Mouse (Mus musculus) intestine, postnatal 0 days (tissue): ENCODE measurements at regions not wholly inside any gene's neighbourhood (a gene's known extent, or its start where the extent isn't known, plus 50 kb on each side); places are given as distances from the start of the nearest gene placed in this dataset.
A peak's percentile ranks its signal among the peaks of the same experiment; 100 is the strongest.

Experiments
- ATAC-seq: fragments of 200-750 bp; cut with Nextera tagmentation; 2 replicates; pipeline ENCODE4 v1.8.0; 2017; ENCODE audit warnings: mild to moderate bottlenecking, moderate TSS enrichment, moderate library complexity
- H3K27ac ChIP-seq: fragments of 300-500 bp; sonication (generic); 2 replicates; pipeline ENCODE4 v1.5.1; 2014; ENCODE audit warnings: mild to moderate bottlenecking, low read depth, low read length, moderate library complexity
- H3K27me3 ChIP-seq: fragments of 300-500 bp; sonication (generic); replicated peaks from 2 replicates; pipeline ENCODE4 v1.6.1; 2014; ENCODE audit warnings: low read length, mixed read lengths; ENCODE audit not compliant: control insufficient read depth, insufficient read depth
- H3K36me3 ChIP-seq: fragments of 300-500 bp; sonication (generic); 2 replicates; pipeline ENCODE4 v1.6.1; 2014; ENCODE audit warnings: mild to moderate bottlenecking, moderate library complexity; ENCODE audit not compliant: control insufficient read depth, insufficient read depth
- H3K4me1 ChIP-seq: fragments of 300-500 bp; sonication (generic); replicated peaks from 2 replicates; pipeline ENCODE4 v1.6.1; 2014; ENCODE audit warnings: antibody characterized with exemption, low read length, mixed read lengths; ENCODE audit not compliant: control insufficient read depth, insufficient read depth
- H3K4me2 ChIP-seq: fragments of 300-500 bp; sonication (generic); replicated peaks from 2 replicates; pipeline ENCODE4 v1.6.1; 2014; ENCODE audit warnings: low read depth, mild to moderate bottlenecking, moderate library complexity
- H3K4me3 ChIP-seq: fragments of 300-500 bp; sonication (generic); 2 replicates; pipeline ENCODE4 v1.5.1; 2014; ENCODE audit warnings: low read depth, low read length
- H3K9ac ChIP-seq: fragments of 300-500 bp; sonication (generic); 2 replicates; pipeline ENCODE4 v1.6.1; 2014; ENCODE audit warnings: mild to moderate bottlenecking, low read depth, low read length
- H3K9me3 ChIP-seq: fragments of 300-500 bp; sonication (generic); 2 replicates; pipeline ENCODE4 v1.6.1; 2016; ENCODE audit warnings: mixed run types; ENCODE audit not compliant: control insufficient read depth
- CTCF ChIP-seq: sonication (generic); IDR thresholded peaks from 2 replicates; pipeline ENCODE4 v1.5.1; 2016; ENCODE audit warnings: low read depth, mild to moderate bottlenecking, control low read depth, antibody characterized with exemption, moderate library complexity
- WGBS: fragments of 180-500 bp; shearing (Covaris S2); extraction: QIAGEN DNeasy Blood & Tissue Kit; methylation state at CpG from one replicate; pipeline ENCODE4 v1.1.7; 2014; 5-methylcytosine and 5-hydroxymethylcytosine counted together

GRCm38 (mm10) chr15:96132636-96133035 lies 154.7 kb upstream of the Arid2 start:
- Histone ChIP-seq H3K9me3 (no peaks in the 10 kb centered on the region), H3K4me3 (no peak overlapping the region), H3K27ac (no peak overlapping the region), H3K4me1 (no peaks in the 10 kb centered on the region), H3K9ac (no peak overlapping the region), H3K27me3 (no peaks in the 10 kb centered on the region), H3K36me3 (no peaks in the 10 kb centered on the region), H3K4me2 (no peak overlapping the region)
- no peak for ATAC-seq
- TF ChIP-seq CTCF = no peak
- WGBS = 47% methylated on average over 3 of the region's 3 CpGs

- Histone ChIP-seq H3K27ac (no peak overlapping the region), H3K36me3 (no peaks in the 10 kb centered on the region), H3K4me2 (0 out of 2 replicates have a peak overlapping the region, but pooled peaks have one; percentile 17), H3K27me3 (no peaks in the 10 kb centered on the region), H3K9me3 (no peaks in the 10 kb centered on the region), H3K4me1 (no peaks in the 10 kb centered on the region), H3K4me3 (no peak overlapping the region), H3K9ac (no peak overlapping the region)
- TF ChIP-seq CTCF = no peak
- WGBS = 17% methylated on average over 13 of the region's 13 CpGs
- no peak for ATAC-seq
These were observed 152.0 kb upstream of the Arid2 start for GRCm38 (mm10) chr15:96135250-96135731.

GRCm38 (mm10) chr15:96135816-96136215 lies 151.5 kb upstream of the Arid2 start:
- H3K27ac ChIP-seq = no peak overlapping the region
- 0 out of 2 replicates have a peak overlapping the region, but pooled peaks have one; percentile 17 for H3K4me2 ChIP-seq
- ATAC-seq = no peak
- H3K4me3 ChIP-seq = no peak overlapping the region
- H3K9me3 ChIP-seq = no peaks in the 10 kb centered on the region
- WGBS = 24% methylated on average over 6 of the region's 6 CpGs
- H3K27me3 ChIP-seq = no peaks in the 10 kb centered on the region
- no peaks in the 10 kb centered on the region for H3K36me3 ChIP-seq
- no peak for TF ChIP-seq CTCF
- H3K4me1 ChIP-seq = no peaks in the 10 kb centered on the region
- no peak overlapping the region for H3K9ac ChIP-seq

- WGBS = 80% methylated on average over 17 of the region's 17 CpGs
- ATAC-seq = no peak
- no peak overlapping the region for H3K27ac ChIP-seq
- H3K4me1 ChIP-seq = no peaks in the 10 kb centered on the region
- TF ChIP-seq CTCF = no peak
- no peaks in the 10 kb centered on the region for H3K9me3 ChIP-seq
- H3K4me2 ChIP-seq = no peak overlapping the region
- H3K9ac ChIP-seq = no peak overlapping the region
- no peaks in the 10 kb centered on the region for H3K27me3 ChIP-seq
- H3K36me3 ChIP-seq = no peaks in the 10 kb centered on the region
- H3K4me3 ChIP-seq = no peak overlapping the region
These were observed 149.8 kb upstream of the Arid2 start for GRCm38 (mm10) chr15:96137534-96137933.

GRCm38 (mm10) chr15:96137945-96138344 lies 149.4 kb upstream of the Arid2 start:
- H3K4me1 ChIP-seq = no peaks in the 10 kb centered on the region
- no peak for ATAC-seq
- H3K4me2 ChIP-seq = no peak overlapping the region
- WGBS = 84% methylated on average over 3 of the region's 3 CpGs
- H3K36me3 ChIP-seq = no peaks in the 10 kb centered on the region
- no peaks in the 10 kb centered on the region for H3K27me3 ChIP-seq
- no peaks in the 10 kb centered on the region for H3K9me3 ChIP-seq
- H3K9ac ChIP-seq = no peak overlapping the region
- H3K27ac ChIP-seq = no peak overlapping the region
- no peak overlapping the region for H3K4me3 ChIP-seq
- no peak for TF ChIP-seq CTCF

- no peaks in the 10 kb centered on the region for H3K36me3 ChIP-seq
- no peak for ATAC-seq
- no peaks in the 10 kb centered on the region for H3K4me1 ChIP-seq
- no peak overlapping the region for H3K27ac ChIP-seq
- no peak overlapping the region for H3K4me3 ChIP-seq
- TF ChIP-seq CTCF = no peak
- H3K9me3 ChIP-seq = no peaks in the 10 kb centered on the region
- 51% methylated on average over 6 of the region's 6 CpGs for WGBS
- no peak overlapping the region for H3K9ac ChIP-seq
- no peak overlapping the region for H3K4me2 ChIP-seq
- H3K27me3 ChIP-seq = no peaks in the 10 kb centered on the region
These were observed 133.8 kb upstream of the Arid2 start for GRCm38 (mm10) chr15:96153489-96153888.

- Histone ChIP-seq H3K4me3 (no peak overlapping the region), H3K27me3 (no peaks in the 10 kb centered on the region), H3K36me3 (no peaks in the 10 kb centered on the region), H3K27ac (no peak overlapping the region), H3K4me2 (no peak overlapping the region), H3K9me3 (no peaks in the 10 kb centered on the region), H3K4me1 (no peaks in the 10 kb centered on the region), H3K9ac (no peak overlapping the region)
- TF ChIP-seq CTCF = no peak
- 83% methylated on average over 4 of the region's 4 CpGs for WGBS
- ATAC-seq = no peak
These were observed 129.0 kb upstream of the Arid2 start for GRCm38 (mm10) chr15:96158321-96158720.
